In genomic region chr16:20838151-20838550, GRCm38 (mm10) we compare ENCODE assay signal across 16 mouse cellular contexts.
"Had no signal": no experiment of that assay in that cellular context is flagged by ENCODE, and none has a peak within 500 bp of the region (broad histone marks: within the 10 kb centered on the region; RNA-seq: fewer than 3 reads in every experiment).

No protein-coding gene starts in this region.

- DNase-seq: kidney, adult 18-20 months; kidney, postnatal 10 days; kidney, postnatal 36 days; left cerebral cortex, postnatal 4 days; liver, embryonic 13.5 days; lung, adult 2 months; lung, postnatal 36 days; thymus, postnatal 25 days had no signal

- H3K27me3 ChIP-seq: liver, embryonic 13.5 days; megakaryocyte, embryonic 14.5 days; midbrain, embryonic 13.5 days; neural tube, embryonic 13.5 days had no signal

- H3K36me3 ChIP-seq: liver, embryonic 13.5 days; midbrain, embryonic 10.5 days; midbrain, embryonic 13.5 days; neural tube, embryonic 13.5 days had no signal

- H3K9me3 ChIP-seq: liver, embryonic 13.5 days; midbrain, embryonic 13.5 days; neural tube, embryonic 13.5 days had no signal

- H3K4me1 ChIP-seq: liver, embryonic 13.5 days had no signal

- ATAC-seq: lung, postnatal 0 days; midbrain, embryonic 13.5 days; midbrain, embryonic 16.5 days had no signal

- H3K27ac ChIP-seq: liver, embryonic 13.5 days; midbrain, embryonic 10.5 days; midbrain, embryonic 13.5 days; neural tube, embryonic 13.5 days; stomach, postnatal 0 days had no signal

- H3K9ac ChIP-seq: liver, embryonic 13.5 days; midbrain, embryonic 13.5 days; neural tube, embryonic 13.5 days had no signal

- H3K4me3 ChIP-seq: liver, embryonic 13.5 days; megakaryocyte, embryonic 14.5 days; midbrain, embryonic 10.5 days; midbrain, embryonic 13.5 days; myocyte; neural tube, embryonic 13.5 days had no signal

- H3K4me2 ChIP-seq: liver, embryonic 13.5 days; midbrain, embryonic 13.5 days; neural tube, embryonic 13.5 days had no signal
